Mouse (Mus musculus): ENCODE results near the gene Cadm1. TPM values are rescaled to one million over a fixed set of nuclear protein-coding genes. Genes with fewer than 3 reads are reported as not detected.

Gene Cadm1
- polyA plus RNA-seq, 2 experiments = 3.4 to 6.4 TPM

DNA sequence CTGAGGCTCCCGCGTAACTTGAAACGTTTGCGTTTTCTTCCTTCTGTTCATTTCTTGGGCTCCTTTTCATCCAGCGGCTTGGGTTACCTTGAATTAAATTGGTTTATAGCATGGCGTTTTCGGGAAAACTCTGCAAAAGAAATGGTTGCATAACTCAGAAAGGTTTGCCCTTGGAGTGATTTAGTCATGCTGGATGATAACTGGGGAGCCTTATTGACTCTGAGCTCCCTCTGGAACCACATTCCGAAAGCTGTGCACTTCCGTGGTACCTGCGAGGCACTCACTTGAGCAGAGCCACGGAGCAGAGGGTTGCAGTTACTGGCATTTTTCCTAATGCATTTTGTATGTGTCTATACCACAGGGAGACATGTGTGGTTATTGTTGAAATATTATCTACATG is 71.6 kb downstream of the Cadm1 start:
- Histone ChIP-seq H3K4me2 (ENCODE audit: low read depth) (no peak overlapping the region), H3K4me1 (replicated peaks; ENCODE audit: control insufficient read depth in 2 of 2, insufficient read depth in 2 of 2, low read length in 1 of 2) (no peaks in the 10 kb centered on the region), H3K9me3 (ENCODE audit: control insufficient read depth, low read length) (no peaks in the 10 kb centered on the region), H3K9ac (replicated peaks) (no peak overlapping the region), H3K27ac (no peak overlapping the region), H3K4me3 (ENCODE audit: insufficient read depth in 1 of 2, low read depth in 2 of 2, low read length in 2 of 2) (no peak overlapping the region), H3K36me3 (replicated peaks; ENCODE audit: control insufficient read depth, insufficient read depth, low read depth) (no peaks in the 10 kb centered on the region), H3K27me3 (ENCODE audit: control insufficient read depth, insufficient read depth, low read length) (no peaks in the 10 kb centered on the region)
- WGBS (ENCODE audit: insufficient replicate concordance) = 73% methylated on average over 11 of the region's 11 CpGs
- DNase-seq (ENCODE audit: low read depth in 3 of 3, low spot score in 3 of 3) (no peak), ATAC-seq (ENCODE audit: insufficient read depth) (no peak)
- TF ChIP-seq CTCF (IDR thresholded peaks at IDR 0.05; ENCODE audit: low read depth) (no peak), EP300 (IDR thresholded peaks at IDR 0.05; ENCODE audit: low read depth) (no peak)

GRCm38 (mm10) chr9:47603971-47604370 is 74.0 kb downstream of the Cadm1 start:
- Histone ChIP-seq H3K4me2 (ENCODE audit: low read depth) (no peak overlapping the region), H3K4me3 (ENCODE audit: insufficient read depth in 1 of 2, low read depth in 2 of 2, low read length in 2 of 2) (no peak overlapping the region), H3K9ac (replicated peaks) (no peak overlapping the region), H3K4me1 (replicated peaks; ENCODE audit: control insufficient read depth in 2 of 2, insufficient read depth in 2 of 2, low read length in 1 of 2) (no peaks in the 10 kb centered on the region), H3K9me3 (ENCODE audit: control insufficient read depth, low read length) (no peaks in the 10 kb centered on the region), H3K27me3 (ENCODE audit: control insufficient read depth, insufficient read depth, low read length) (no peaks in the 10 kb centered on the region), H3K36me3 (replicated peaks; ENCODE audit: control insufficient read depth, insufficient read depth, low read depth) (no peaks in the 10 kb centered on the region), H3K27ac (no peak overlapping the region)
- WGBS (ENCODE audit: insufficient replicate concordance) = 60% methylated on average over 4 of the region's 4 CpGs
- ATAC-seq (ENCODE audit: insufficient read depth) = no peak
- DNase-seq (ENCODE audit: low read depth in 3 of 3, low spot score in 3 of 3) = no peak
- TF ChIP-seq EP300 (IDR thresholded peaks at IDR 0.05; ENCODE audit: low read depth) (no peak), CTCF (IDR thresholded peaks at IDR 0.05; ENCODE audit: low read depth) (no peak)

GRCm38 (mm10) chr9:47605628-47606027 is 75.7 kb downstream of the Cadm1 start:
- 60% methylated on average over 5 of the region's 5 CpGs for WGBS (ENCODE audit: insufficient replicate concordance)
- DNase-seq (ENCODE audit: low read depth in 3 of 3, low spot score in 3 of 3) = no peak
- no peak for TF ChIP-seq CTCF (IDR thresholded peaks at IDR 0.05; ENCODE audit: low read depth)
- no peak for TF ChIP-seq EP300 (IDR thresholded peaks at IDR 0.05; ENCODE audit: low read depth)

DNA sequence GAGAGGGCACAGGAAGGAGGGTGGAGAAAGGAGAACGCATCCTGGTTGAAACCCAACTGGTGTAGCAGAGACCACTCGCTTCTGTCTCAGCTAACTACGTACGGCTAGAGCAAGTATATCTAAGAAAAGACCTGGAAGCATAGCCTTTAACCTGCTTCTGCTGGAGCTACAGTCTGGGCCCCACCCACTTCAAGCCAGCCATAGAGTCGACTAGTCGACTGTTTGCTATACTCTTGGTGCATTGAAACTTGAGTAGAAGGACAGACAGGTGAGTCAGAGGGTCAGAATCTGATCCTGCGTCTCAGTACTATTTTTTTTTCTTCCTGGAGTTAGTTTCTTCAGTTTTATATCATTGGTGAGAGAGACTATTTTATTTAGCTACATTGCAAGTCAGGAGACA is 78.5 kb downstream of the Cadm1 start:
- Histone ChIP-seq H3K4me1 (replicated peaks; ENCODE audit: control insufficient read depth in 2 of 2, insufficient read depth in 2 of 2, low read length in 1 of 2) (no peaks in the 10 kb centered on the region), H3K27me3 (ENCODE audit: control insufficient read depth, insufficient read depth, low read length) (no peaks in the 10 kb centered on the region), H3K36me3 (replicated peaks; ENCODE audit: control insufficient read depth, insufficient read depth, low read depth) (no peaks in the 10 kb centered on the region), H3K9me3 (ENCODE audit: control insufficient read depth, low read length) (no peaks in the 10 kb centered on the region), H3K4me3 (ENCODE audit: insufficient read depth in 1 of 2, low read depth in 2 of 2, low read length in 2 of 2) (no peak overlapping the region), H3K4me2 (ENCODE audit: low read depth) (no peak overlapping the region), H3K27ac (no peak overlapping the region), H3K9ac (replicated peaks) (no peak overlapping the region)
- WGBS (ENCODE audit: insufficient replicate concordance) = 64% methylated on average over 7 of the region's 7 CpGs
- TF ChIP-seq EP300 (IDR thresholded peaks at IDR 0.05; ENCODE audit: low read depth) (no peak), CTCF (IDR thresholded peaks at IDR 0.05; ENCODE audit: low read depth) (no peak)
- no peak for ATAC-seq (ENCODE audit: insufficient read depth)
- DNase-seq (ENCODE audit: low read depth in 3 of 3, low spot score in 3 of 3) = no peak

More at GRCm38 (mm10) chr9:47605628-47606027, 75.7 kb downstream of the Cadm1 start:
- H3K36me3 ChIP-seq (replicated peaks; ENCODE audit: control insufficient read depth, insufficient read depth, low read depth) = no peaks in the 10 kb centered on the region
- no peak overlapping the region for H3K27ac ChIP-seq
- H3K4me1 ChIP-seq (replicated peaks; ENCODE audit: control insufficient read depth in 2 of 2, insufficient read depth in 2 of 2, low read length in 1 of 2) = no peaks in the 10 kb centered on the region
- no peak for ATAC-seq (ENCODE audit: insufficient read depth)
- no peaks in the 10 kb centered on the region for H3K9me3 ChIP-seq (ENCODE audit: control insufficient read depth, low read length)
- H3K4me3 ChIP-seq (ENCODE audit: insufficient read depth in 1 of 2, low read depth in 2 of 2, low read length in 2 of 2) = no peak overlapping the region
- H3K4me2 ChIP-seq (ENCODE audit: low read depth) = no peak overlapping the region
- no peaks in the 10 kb centered on the region for H3K27me3 ChIP-seq (ENCODE audit: control insufficient read depth, insufficient read depth, low read length)
- no peak overlapping the region for H3K9ac ChIP-seq (replicated peaks)

GRCm38 (mm10) chr9:47608921-47609320 is 78.9 kb downstream of the Cadm1 start:
- no peak overlapping the region for H3K4me3 ChIP-seq (ENCODE audit: insufficient read depth in 1 of 2, low read depth in 2 of 2, low read length in 2 of 2)
- H3K36me3 ChIP-seq (replicated peaks; ENCODE audit: control insufficient read depth, insufficient read depth, low read depth) = no peaks in the 10 kb centered on the region
- no peak overlapping the region for H3K9ac ChIP-seq (replicated peaks)
- no peak for DNase-seq (ENCODE audit: low read depth in 3 of 3, low spot score in 3 of 3)
- TF ChIP-seq CTCF (IDR thresholded peaks at IDR 0.05; ENCODE audit: low read depth) (no peak), EP300 (IDR thresholded peaks at IDR 0.05; ENCODE audit: low read depth) (no peak)
- ATAC-seq (ENCODE audit: insufficient read depth) = no peak
- H3K27me3 ChIP-seq (ENCODE audit: control insufficient read depth, insufficient read depth, low read length) = no peaks in the 10 kb centered on the region
- no peaks in the 10 kb centered on the region for H3K9me3 ChIP-seq (ENCODE audit: control insufficient read depth, low read length)
- no peak overlapping the region for H3K27ac ChIP-seq
- H3K4me1 ChIP-seq (replicated peaks; ENCODE audit: control insufficient read depth in 2 of 2, insufficient read depth in 2 of 2, low read length in 1 of 2) = no peaks in the 10 kb centered on the region
- WGBS (ENCODE audit: insufficient replicate concordance) = 52% methylated on average over 5 of the region's 6 CpGs
- H3K4me2 ChIP-seq (ENCODE audit: low read depth) = no peak overlapping the region
